Comparison of ENCODE assay signal across 8 mouse cellular contexts in genomic region chr10:115361840-115362622, GRCm38 (mm10). TPM values are rescaled to one million over a fixed set of nuclear protein-coding genes. Genes with fewer than 3 reads are reported as not detected.
DNase-seq lines count a peak whose midpoint lies in the region; ATAC-seq and TF ChIP-seq lines count a peak whose summit lies in the region.

TSS of gene Tmem19 (minus strand) at chr10:115362501.

- H3K4me2 ChIP-seq in heart, embryonic 12.5 days = peak within 1 kb of the TSS; percentile 73
- H3K4me2 ChIP-seq in kidney, postnatal 0 days (ENCODE audit: low read length) = peak within 1 kb of the TSS; percentile 63
- H3K4me2 ChIP-seq in liver, embryonic 11.5 days = peak within 1 kb of the TSS; percentile 89
- H3K4me2 ChIP-seq in stomach, embryonic 14.5 days (replicated peaks; ENCODE audit: low read depth, low read length) = peak within 1 kb of the TSS; percentile 72

- H3K27me3 ChIP-seq in C2C12 (ENCODE audit: control insufficient read depth, insufficient read depth, insufficient read length) = no peaks in the 10 kb centered on the region
- H3K27me3 ChIP-seq in erythroblast, embryonic 14.5 days (ENCODE audit: control insufficient read depth) = no peaks in the 10 kb centered on the region
- no peaks in the 10 kb centered on the region for H3K27me3 ChIP-seq in heart, embryonic 12.5 days (replicated peaks)
- H3K27me3 ChIP-seq in kidney, postnatal 0 days (ENCODE audit: insufficient read depth, low read length) = no peaks in the 10 kb centered on the region
- no peaks in the 10 kb centered on the region for H3K27me3 ChIP-seq in liver, embryonic 11.5 days (replicated peaks; ENCODE audit: control insufficient read depth, insufficient read depth, low read length)
- no peaks in the 10 kb centered on the region for H3K27me3 ChIP-seq in stomach, embryonic 14.5 days (ENCODE audit: control insufficient read depth, insufficient read depth, low read length)

- H3K4me1 ChIP-seq in erythroblast, embryonic 14.5 days (ENCODE audit: control insufficient read depth) = peaks cover 37% of the 10 kb centered on the region
- peaks cover 11% of the 10 kb centered on the region for H3K4me1 ChIP-seq in heart, embryonic 12.5 days (replicated peaks)
- H3K4me1 ChIP-seq in kidney, postnatal 0 days (replicated peaks; ENCODE audit: insufficient read depth, low read length) = no peaks in the 10 kb centered on the region
- H3K4me1 ChIP-seq in liver, embryonic 11.5 days (replicated peaks; ENCODE audit: control insufficient read depth, insufficient read depth, low read length) = peaks cover 5% of the 10 kb centered on the region; the same call in 1 of the 2 replicates
- H3K4me1 ChIP-seq in stomach, embryonic 14.5 days (ENCODE audit: control insufficient read depth, insufficient read depth, low read length) = no peaks in the 10 kb centered on the region; the same call in 1 of the 2 replicates

- H3K79me3 ChIP-seq in C2C12 (ENCODE audit: low read depth) = no peaks in the 10 kb centered on the region

- WGBS in heart, embryonic 12.5 days = under 1% methylated on average over 51 of the region's 58 CpGs
- WGBS in kidney, postnatal 0 days = under 1% methylated on average over 57 of the region's 58 CpGs
- under 1% methylated on average over 54 of the region's 58 CpGs for WGBS in liver, embryonic 11.5 days
- under 1% methylated on average over 58 of the region's 58 CpGs for WGBS in stomach, embryonic 14.5 days

- no peaks in the 10 kb centered on the region for H3K9me3 ChIP-seq in erythroblast, embryonic 14.5 days (ENCODE audit: control insufficient read depth, low read length)
- H3K9me3 ChIP-seq in heart, embryonic 12.5 days (replicated peaks) = no peaks in the 10 kb centered on the region
- no peaks in the 10 kb centered on the region for H3K9me3 ChIP-seq in kidney, postnatal 0 days (replicated peaks; ENCODE audit: low read length)
- no peaks in the 10 kb centered on the region for H3K9me3 ChIP-seq in liver, embryonic 11.5 days (ENCODE audit: control insufficient read depth, low read length)
- H3K9me3 ChIP-seq in stomach, embryonic 14.5 days (ENCODE audit: control insufficient read depth, low read depth, low read length) = no peaks in the 10 kb centered on the region

- H3K79me2 ChIP-seq in C2C12 (ENCODE audit: control insufficient read depth, insufficient read depth) = peaks cover 12% of the 10 kb centered on the region

- TF ChIP-seq POLR2A in brain, embryonic 14.5 days (IDR thresholded peaks at IDR 0.05; ENCODE audit: borderline replicate concordance, extremely low read depth, insufficient read depth, insufficient read length, poor library complexity, severe bottlenecking) = peak; percentile 73

- peak within 1 kb of the TSS; percentile 94 for H3K27ac ChIP-seq in heart, embryonic 12.5 days (ENCODE audit: poor library complexity, severe bottlenecking)
- peak within 1 kb of the TSS; percentile 89 for H3K27ac ChIP-seq in kidney, postnatal 0 days
- peak within 1 kb of the TSS; percentile 97 for H3K27ac ChIP-seq in liver, embryonic 11.5 days (ENCODE audit: low read depth, low read length)
- peak within 1 kb of the TSS; percentile 91 for H3K27ac ChIP-seq in stomach, embryonic 14.5 days (ENCODE audit: low read length)

- no peaks in the 10 kb centered on the region for H3K36me3 ChIP-seq in C2C12 (ENCODE audit: control insufficient read depth, insufficient read depth)
- H3K36me3 ChIP-seq in erythroblast, embryonic 14.5 days (ENCODE audit: control insufficient read depth) = peaks cover 3% of the 10 kb centered on the region
- H3K36me3 ChIP-seq in heart, embryonic 12.5 days = peaks cover 4% of the 10 kb centered on the region
- H3K36me3 ChIP-seq in kidney, postnatal 0 days (ENCODE audit: insufficient read depth, low read length) = 0 out of 2 replicates have a peak, but pooled peaks cover 2% of the 10 kb centered on the region
- H3K36me3 ChIP-seq in liver, embryonic 11.5 days (ENCODE audit: control insufficient read depth, insufficient read depth, low read length) = no peaks in the 10 kb centered on the region
- no peaks in the 10 kb centered on the region; the same call in 1 of the 2 replicates for H3K36me3 ChIP-seq in stomach, embryonic 14.5 days (ENCODE audit: control insufficient read depth, insufficient read depth, low read length)

- DNase-seq in brain, embryonic 14.5 days (ENCODE audit: low read depth) = peak; percentile 98
- peak; percentile 99 for DNase-seq in kidney, postnatal 0 days (ENCODE audit: low spot score)
- DNase-seq in liver, embryonic 11.5 days (ENCODE audit: low spot score) = peak; percentile 94
- peak; percentile 97 for DNase-seq in naive thymus-derived CD4-positive, alpha-beta T cell, adult 2 months (ENCODE audit: low read depth)

- H3K4me3 ChIP-seq in C2C12 (ENCODE audit: insufficient read depth, poor library complexity, severe bottlenecking) = peak within 1 kb of the TSS; percentile 38
- peak within 1 kb of the TSS; percentile 80 for H3K4me3 ChIP-seq in erythroblast, embryonic 14.5 days (replicated peaks)
- peak within 1 kb of the TSS; percentile 53 for H3K4me3 ChIP-seq in heart, embryonic 12.5 days
- peak within 1 kb of the TSS; percentile 42 for H3K4me3 ChIP-seq in kidney, postnatal 0 days (replicated peaks; ENCODE audit: low read depth, low read length)
- peak within 1 kb of the TSS; percentile 49 for H3K4me3 ChIP-seq in liver, embryonic 11.5 days (ENCODE audit: low read depth, low read length)
- H3K4me3 ChIP-seq in stomach, embryonic 14.5 days (ENCODE audit: low read depth, low read length) = peak within 1 kb of the TSS; percentile 48

- peak; percentile 98 for ATAC-seq in heart, embryonic 12.5 days (ENCODE audit: insufficient number of reproducible peaks, low FRiP score)
- peak; percentile 100 for ATAC-seq in kidney, postnatal 0 days (replicated peaks; ENCODE audit: low FRiP score, low read depth)
- peak; percentile 99 for ATAC-seq in liver, embryonic 11.5 days (replicated peaks; ENCODE audit: low FRiP score)
- peak; percentile 98 for ATAC-seq in stomach, embryonic 14.5 days (ENCODE audit: insufficient number of reproducible peaks, insufficient read depth, low FRiP score, low read depth)

- H3ac ChIP-seq in C2C12 (ENCODE audit: control insufficient read depth, insufficient read length, low read depth) = peak within 1 kb of the TSS; percentile 69

- H3K9ac ChIP-seq in heart, embryonic 12.5 days = peak within 1 kb of the TSS; percentile 57
- peak within 1 kb of the TSS; percentile 50 for H3K9ac ChIP-seq in kidney, postnatal 0 days (ENCODE audit: low read depth, low read length)
- H3K9ac ChIP-seq in liver, embryonic 11.5 days (ENCODE audit: low read depth, low read length) = peak within 1 kb of the TSS; percentile 78
- peak within 1 kb of the TSS; percentile 30 for H3K9ac ChIP-seq in stomach, embryonic 14.5 days (replicated peaks; ENCODE audit: low read depth, low read length)

- no peak for TF ChIP-seq CTCF in C2C12 (IDR thresholded peaks at IDR 0.05; ENCODE audit: control insufficient read depth, insufficient read depth, insufficient read length)
- TF ChIP-seq CTCF in brain, embryonic 14.5 days (IDR thresholded peaks at IDR 0.05; ENCODE audit: borderline replicate concordance, extremely low read depth, insufficient read depth, insufficient read length) = peak; percentile 8; the same call in 1 of the 2 replicates
- TF ChIP-seq CTCF in kidney, postnatal 0 days (IDR thresholded peaks at IDR 0.05; ENCODE audit: low read depth) = 0 out of 2 replicates have a peak, but pooled peaks have one; percentile 4

TF ChIP-seq in C2C12, 6 proteins besides CTCF, POLR2A, EP300 and RAD21:
- TF ChIP-seq MAX (IDR thresholded peaks at IDR 0.05) (peak; percentile 29), MYOG (IDR thresholded peaks at IDR 0.05; ENCODE audit: control insufficient read depth, extremely low read depth, insufficient read length) (no peak), CEBPB (IDR thresholded peaks at IDR 0.05; ENCODE audit: low read depth) (no peak), FOSL1 (IDR thresholded peaks at IDR 0.05; ENCODE audit: insufficient read depth, low read length, poor library complexity, severe bottlenecking) (no peak), USF1 (IDR thresholded peaks at IDR 0.05; ENCODE audit: low read depth) (peak; percentile 100), MYOD1 (IDR thresholded peaks at IDR 0.05; ENCODE audit: control insufficient read depth, insufficient read length, low read depth) (no peak)
TF ChIP-seq in C2C12: peak in this region for 2.

RNA-seq across cellular contexts. Expression of gene Tmem19, which starts in this region (rescaled TPM):
- polyA plus RNA-seq in C2C12 (2012; fragmentation: generic; extraction: Trizol) = 16.6 TPM
- polyA plus RNA-seq in brain, embryonic 14.5 days (2012; rRNA removed) = 30.4 and 32.6 TPM in 2 replicates
- 0.15 and 0.22 TPM in 2 replicates for polyA plus RNA-seq in erythroblast, embryonic 14.5 days (2012)
- 22.9 and 24.1 TPM in 2 replicates for polyA plus RNA-seq in heart, embryonic 12.5 days (2016; fragmentation: Nextera tagmentation; extraction: Ambion mirVana)
- 47.4 and 54.5 TPM in 2 replicates for polyA plus RNA-seq in kidney, postnatal 0 days (2015; fragmentation: Nextera tagmentation; extraction: Ambion mirVana)
- polyA plus RNA-seq in liver, embryonic 11.5 days (2014; fragmentation: Nextera tagmentation; extraction: Ambion mirVana) = 21.2 and 22.8 TPM in 2 replicates
- polyA plus RNA-seq in stomach, embryonic 14.5 days (2014; fragmentation: Nextera tagmentation; extraction: Ambion mirVana) = 32.4 and 40.3 TPM in 2 replicates

Comparison
In these comparisons a context has a peak if more than half of its experiments do, and no peak if none do; other contexts are left out.
1. Peak in every context shown above with its lines: DNase-seq, ATAC-seq, H3K4me3 ChIP-seq and H3K27ac ChIP-seq.
2. RNA of gene Tmem19 (polyA plus RNA-seq): 47.4 to 54.5 TPM in kidney, postnatal 0 days, 30.4 to 32.6 TPM in brain, embryonic 14.5 days, 32.4 to 40.3 TPM in stomach, embryonic 14.5 days, 22.9 to 24.1 TPM in heart, embryonic 12.5 days, 21.2 to 22.8 TPM in liver, embryonic 11.5 days and 16.6 TPM in C2C12 (single experiment); 0.15 to 0.22 TPM in erythroblast, embryonic 14.5 days; every median in the first group is over 10 times any median in the second.